Comparison of ENCODE assay signal across 14 mouse cellular contexts in the genomic region with DNA sequence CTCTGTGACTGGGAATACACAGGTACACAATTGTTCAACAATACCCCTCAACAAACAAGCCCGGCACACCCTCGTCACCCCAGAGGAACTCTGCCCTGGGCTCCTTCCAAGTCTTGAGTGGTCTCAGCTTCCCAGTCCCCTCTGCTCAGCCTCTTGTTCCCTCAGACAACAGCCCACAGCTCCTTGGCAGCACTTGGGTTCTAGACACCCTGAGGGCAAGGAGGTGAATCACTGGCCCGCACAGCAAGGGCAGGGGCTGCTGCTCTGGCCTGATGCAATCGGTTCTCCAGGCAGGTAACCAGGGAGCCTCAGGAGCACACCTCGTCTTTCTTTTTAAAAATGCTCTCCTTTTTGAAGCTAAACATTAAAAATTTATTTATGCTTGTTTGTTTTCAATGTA. TPM values are rescaled to one million over a fixed set of nuclear protein-coding genes. Genes with fewer than 3 reads are reported as not detected.
"Had no signal": no experiment of that assay in that cellular context is flagged by ENCODE, and none has a peak within 500 bp of the region (broad histone marks: within the 10 kb centered on the region; RNA-seq: fewer than 3 reads in every experiment).

No protein-coding gene starts in this region.

- H3K36me3 ChIP-seq: liver, embryonic 13.5 days; midbrain, embryonic 15.5 days had no signal

- ATAC-seq: liver, postnatal 0 days; midbrain, embryonic 15.5 days had no signal

- H3K27ac ChIP-seq: limb, embryonic 12.5 days; liver, embryonic 13.5 days; macrophage; midbrain, embryonic 15.5 days had no signal

- DNase-seq: kidney, adult 2 months; kidney, postnatal 25 days; layer of hippocampus, adult 9-11 months; layer of hippocampus, postnatal 36 days; liver; liver, embryonic 13.5 days; liver, postnatal 0 days; right cerebral cortex, postnatal 14 days; thymus, postnatal 36 days had no signal

- H3K9ac ChIP-seq: limb, embryonic 12.5 days; liver, embryonic 13.5 days; liver, postnatal 0 days; midbrain, embryonic 15.5 days had no signal

- H3K4me2 ChIP-seq: limb, embryonic 12.5 days; liver, embryonic 13.5 days; midbrain, embryonic 11.5 days; midbrain, embryonic 15.5 days had no signal

- H3K9me3 ChIP-seq: limb, embryonic 12.5 days; midbrain, embryonic 15.5 days had no signal

- H3K4me3 ChIP-seq: limb, embryonic 12.5 days; liver, embryonic 13.5 days; megakaryocyte, embryonic 14.5 days; midbrain, embryonic 15.5 days had no signal

RNA-seq across cellular contexts. Expression of a gene that starts 3.7 kb away (rescaled TPM):
- polyA plus RNA-seq: macrophage had no signal
